Mouse (Mus musculus): ENCODE measurements around the gene Actr6. TPM values are rescaled to one million over a fixed set of nuclear protein-coding genes. Genes with fewer than 3 reads are reported as not detected.
"Not testable (repeated sequence)": the region's sequence is repeated elsewhere in the genome, so short reads cannot be mapped to it uniquely, and the experiment has no call there.

Gene Actr6
- polyA plus RNA-seq, 2 experiments from 2014 or later: 35.5 to 51.3 TPM

DNA sequence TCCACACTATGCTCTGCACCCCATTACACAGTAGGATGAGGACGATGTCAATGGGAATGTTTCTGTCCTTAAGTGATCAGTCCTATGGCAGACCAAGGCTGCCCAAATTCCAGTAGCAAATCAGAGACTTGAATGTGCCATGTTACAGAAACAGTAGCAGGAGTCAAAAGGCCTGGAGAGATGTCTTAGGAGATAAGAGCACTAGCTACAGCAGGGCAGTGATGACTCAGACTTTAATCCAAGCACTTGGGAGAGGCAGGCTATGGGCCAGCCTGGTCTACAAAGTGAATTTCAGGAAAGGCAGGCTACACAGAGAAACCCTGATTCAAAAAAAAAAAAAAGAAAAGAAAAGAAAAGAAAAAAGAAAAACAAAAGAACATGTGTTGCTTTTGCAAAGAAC lies 52.6 kb downstream of the Actr6 start:
- no peak for ATAC-seq

- peak; percentile 82 for ATAC-seq
Observed at GRCm38 (mm10) chr10:89678054-89678453, 54.0 kb downstream of the Actr6 start.

DNA sequence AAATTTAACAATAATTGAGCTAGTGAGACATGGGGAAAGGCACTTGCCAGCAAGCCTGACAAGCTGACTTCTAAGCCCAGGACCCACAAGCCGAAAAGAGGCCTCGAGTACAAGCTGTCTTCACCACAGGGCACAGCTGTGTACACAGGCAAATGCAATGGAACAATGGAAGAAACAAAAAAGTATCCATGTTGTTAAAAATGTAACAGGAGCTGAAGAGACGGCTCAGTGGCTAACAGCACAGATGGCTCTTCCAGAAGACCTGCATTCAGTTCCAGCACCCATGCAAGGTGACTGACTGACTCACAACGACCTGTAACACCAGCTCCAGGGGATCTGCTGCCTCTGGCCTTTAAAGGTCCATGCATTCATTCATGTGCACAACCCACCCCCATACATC lies 55.5 kb downstream of the Actr6 start:
- no peak for ATAC-seq

GRCm38 (mm10) chr10:89670371-89670770 lies 61.7 kb downstream of the Actr6 start:
- ATAC-seq: not testable (repeated sequence)

DNA sequence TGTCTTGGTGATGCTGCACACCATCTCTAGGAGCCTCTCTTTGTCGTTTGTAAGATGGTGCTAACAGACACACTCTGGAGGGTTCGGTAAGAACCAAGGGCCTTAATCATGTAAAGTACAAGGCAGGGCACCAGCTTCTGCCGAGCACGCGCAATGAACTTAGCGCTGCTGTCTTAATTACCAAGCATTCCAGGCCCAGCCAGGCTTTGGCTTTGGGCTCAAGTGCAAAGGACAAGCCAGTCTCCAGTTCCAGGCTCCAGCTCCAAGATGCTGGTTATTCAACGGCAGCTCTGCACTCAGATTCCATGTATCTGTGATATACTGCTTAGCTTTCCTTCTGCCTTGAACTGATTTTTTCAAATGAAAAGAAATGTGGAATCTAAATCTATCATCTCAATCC lies 64.5 kb downstream of the Actr6 start:
- no peak for ATAC-seq

DNA sequence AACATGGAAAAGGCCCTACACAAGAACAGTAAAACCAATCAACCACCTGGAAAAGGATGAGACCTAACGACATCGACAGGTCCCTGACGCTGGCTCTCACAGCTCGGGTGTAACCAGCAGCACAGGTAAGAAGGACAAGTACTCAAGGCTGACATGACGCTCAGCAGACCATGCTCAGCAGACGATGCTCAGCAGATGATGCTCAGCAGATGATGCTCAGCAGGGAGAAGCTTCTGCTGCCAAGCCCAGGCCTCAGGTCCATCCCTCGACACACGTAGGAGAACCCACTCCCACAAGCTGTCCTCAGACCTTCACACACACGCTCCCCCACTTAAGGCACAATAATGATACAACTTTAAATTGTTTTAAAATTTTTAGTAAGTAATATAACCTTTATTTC lies 66.4 kb downstream of the Actr6 start:
- no peak for ATAC-seq

- ATAC-seq: no peak
Observed at GRCm38 (mm10) chr10:89664977-89665645, 67.0 kb downstream of the Actr6 start.

Other genes starting within 250 kb of the Actr6 start
- gene Nr1h4, start 198.7 kb downstream of the Actr6 start, polyA plus RNA-seq (2017; shearing (Covaris generic)): not detected
- not detected for gene Slc17a8, start 111.0 kb downstream of the Actr6 start, polyA plus RNA-seq (2017; shearing (Covaris generic))
- 1 to 10 TPM; 9.1 to 9.8 TPM for gene Scyl2, start 46.0 kb downstream of the Actr6 start, polyA plus RNA-seq (2017; shearing (Covaris generic))
- 10 to 100 TPM; 20.9 to 22.3 TPM for gene Uhrf1bp1l, start 12.7 kb upstream of the Actr6 start, polyA plus RNA-seq (2017; shearing (Covaris generic))
- not detected for gene Anks1b, start 141.2 kb upstream of the Actr6 start, polyA plus RNA-seq (2017; shearing (Covaris generic))

All from CD4-positive, CD25-positive, alpha-beta regulatory T cell, adult 4 months (primary cell).